Mouse (Mus musculus) small intestine, adult 2 months (tissue): ENCODE results near the gene Zfp12.

Experiments
- CTCF ChIP-seq: fragments of 200-500 bp; IDR thresholded peaks from 2 replicates; pipeline ENCODE4 v1.5.1; 2012; ENCODE audit warnings: low read depth, mild to moderate bottlenecking, control low read depth, inconsistent platforms, low read length, moderate library complexity, mixed read lengths; ENCODE audit not compliant: insufficient replicate concordance, insufficient read length; ENCODE audit errors: extremely low read depth
- POLR2A ChIP-seq: fragments of 200-500 bp; IDR thresholded peaks from 2 replicates; pipeline ENCODE4 v1.6.1; 2012; ENCODE audit warnings: low read depth, mild to moderate bottlenecking, control low read depth, inconsistent platforms, low read length, moderate library complexity

GRCm38 (mm10) chr5:143255802-143256201 lies 20.8 kb downstream of the Zfp12 start:
- no peak for TF ChIP-seq CTCF
- TF ChIP-seq POLR2A, result no peak
